In genomic region chr14:51240899-51241298, GRCm38 (mm10) we compare ENCODE assay signal across 9 mouse cellular contexts. TPM values are rescaled to one million over a fixed set of nuclear protein-coding genes. Genes with fewer than 3 reads are reported as not detected.
A peak's percentile ranks its signal among the peaks of the same experiment; 100 is the strongest.
DNase-seq lines count a peak whose midpoint lies in the region; ATAC-seq and TF ChIP-seq lines count a peak whose summit lies in the region.
"Had no signal": no experiment of that assay in that cellular context is flagged by ENCODE, and none has a peak within 500 bp of the region (broad histone marks: within the 10 kb centered on the region; RNA-seq: fewer than 3 reads in every experiment).

No protein-coding gene starts in this region.

- ATAC-seq in forebrain, postnatal 0 days: no peak
- no peak for ATAC-seq in forebrain, embryonic 12.5 days (ENCODE audit: low FRiP score)

- no peak for TF ChIP-seq POLR2A in embryonic fibroblast, embryonic 13.5 days (IDR thresholded peaks at IDR 0.05; ENCODE audit: low read depth, low read length)

- no peak overlapping the region for H3K4me3 ChIP-seq in forebrain, postnatal 0 days (ENCODE audit: low read depth, low read length)
- no peak overlapping the region for H3K4me3 ChIP-seq in forebrain, embryonic 12.5 days (replicated peaks)
- no peak overlapping the region for H3K4me3 ChIP-seq in embryonic fibroblast, embryonic 13.5 days (ENCODE audit: insufficient read depth, low read length)
- H3K4me3 ChIP-seq: liver, embryonic 13.5 days had no signal

- no peak overlapping the region for H3K9ac ChIP-seq in forebrain, postnatal 0 days
- no peak overlapping the region for H3K9ac ChIP-seq in forebrain, embryonic 12.5 days
- H3K9ac ChIP-seq: liver, embryonic 13.5 days had no signal

- H3K36me3 ChIP-seq in forebrain, postnatal 0 days (ENCODE audit: insufficient read depth): no peaks in the 10 kb centered on the region
- H3K36me3 ChIP-seq in forebrain, embryonic 12.5 days (replicated peaks): no peaks in the 10 kb centered on the region
- H3K36me3 ChIP-seq: liver, embryonic 13.5 days had no signal

- peak; percentile 63 for TF ChIP-seq CTCF in forebrain, postnatal 0 days (IDR thresholded peaks at IDR 0.05; ENCODE audit: low read depth)
- TF ChIP-seq CTCF in embryonic fibroblast, embryonic 13.5 days (IDR thresholded peaks at IDR 0.05; ENCODE audit: borderline replicate concordance, insufficient read depth, low read length): peak; percentile 36; the same call in 1 of the 2 replicates

- peak; percentile 4 for DNase-seq in forebrain, postnatal 0 days
- DNase-seq in urinary bladder, postnatal 36 days (ENCODE audit: low spot score in 2 of 2): peak; percentile 29 to 35
- no peak for DNase-seq in urinary bladder, adult 2 months (ENCODE audit: low spot score)
- peak; percentile 2 for DNase-seq in large intestine, adult 2 months (ENCODE audit: low read depth, low spot score)
- peak; percentile 77 for DNase-seq in lung, postnatal 36 days
- DNase-seq in T-cell, adult 2 months (ENCODE audit: low spot score): no peak
- DNase-seq: liver, embryonic 13.5 days had no signal

- H3K9me3 ChIP-seq in forebrain, postnatal 0 days (ENCODE audit: low read length): no peaks in the 10 kb centered on the region
- H3K9me3 ChIP-seq in forebrain, embryonic 12.5 days: no peaks in the 10 kb centered on the region
- H3K9me3 ChIP-seq: liver, embryonic 13.5 days had no signal

- H3K27me3 ChIP-seq in forebrain, postnatal 0 days (ENCODE audit: insufficient read depth, low read length): no peaks in the 10 kb centered on the region
- H3K27me3 ChIP-seq in forebrain, embryonic 12.5 days: no peaks in the 10 kb centered on the region
- H3K27me3 ChIP-seq: liver, embryonic 13.5 days had no signal

- no peak overlapping the region for H3K4me2 ChIP-seq in forebrain, postnatal 0 days (ENCODE audit: low read depth)
- no peak overlapping the region for H3K4me2 ChIP-seq in forebrain, embryonic 12.5 days
- H3K4me2 ChIP-seq: liver, embryonic 13.5 days had no signal

- H3K27ac ChIP-seq in forebrain, postnatal 0 days (ENCODE audit: low read depth, low read length): no peak overlapping the region
- H3K27ac ChIP-seq in forebrain, embryonic 12.5 days: no peak overlapping the region
- H3K27ac ChIP-seq in embryonic fibroblast, embryonic 13.5 days (ENCODE audit: insufficient read depth, low read length): no peak overlapping the region
- H3K27ac ChIP-seq: liver, embryonic 13.5 days had no signal

- H3K4me1 ChIP-seq in forebrain, postnatal 0 days (ENCODE audit: insufficient read depth): no peaks in the 10 kb centered on the region
- H3K4me1 ChIP-seq in forebrain, embryonic 12.5 days: no peaks in the 10 kb centered on the region
- H3K4me1 ChIP-seq in embryonic fibroblast, embryonic 13.5 days (ENCODE audit: control insufficient read depth, insufficient read depth, low read length): no peaks in the 10 kb centered on the region
- H3K4me1 ChIP-seq: liver, embryonic 13.5 days had no signal

RNA-seq across cellular contexts. Expression of gene Rnase2a, which starts 15.0 kb away (rescaled TPM):
- total RNA-seq in forebrain, postnatal 0 days (2014; rRNA removed): not detected in 2 replicates
- not detected in 2 replicates for polyA plus RNA-seq in forebrain, postnatal 0 days (2015; fragmentation: Nextera tagmentation; extraction: Ambion mirVana)
- not detected in 2 replicates for polyA plus RNA-seq in forebrain, embryonic 12.5 days (2016; fragmentation: Nextera tagmentation; extraction: Ambion mirVana)
- 0.12 TPM in 1 of 2 replicates, not detected in the other for polyA plus RNA-seq in urinary bladder, adult 2 months (2012; rRNA removed)
- not detected in 2 replicates for polyA plus RNA-seq in embryonic fibroblast, embryonic 13.5 days (2011; ENCODE audit: insufficient read length, low read depth, missing spikeins)
- polyA plus RNA-seq in large intestine, adult 2 months (2012; rRNA removed): not detected in 2 replicates
- polyA plus RNA-seq: liver, embryonic 13.5 days had no signal

RNA-seq across cellular contexts. Expression of gene Ear14, which starts 37.7 kb away (rescaled TPM):
- not detected in 2 replicates for total RNA-seq in forebrain, postnatal 0 days (2014; rRNA removed)
- polyA plus RNA-seq in forebrain, postnatal 0 days (2015; fragmentation: Nextera tagmentation; extraction: Ambion mirVana): not detected in 2 replicates
- not detected in 2 replicates for polyA plus RNA-seq in forebrain, embryonic 12.5 days (2016; fragmentation: Nextera tagmentation; extraction: Ambion mirVana)
- polyA plus RNA-seq in urinary bladder, adult 2 months (2012; rRNA removed): not detected in 2 replicates
- polyA plus RNA-seq in embryonic fibroblast, embryonic 13.5 days (2011; ENCODE audit: insufficient read length, low read depth, missing spikeins): not detected in 2 replicates
- not detected in 2 replicates for polyA plus RNA-seq in large intestine, adult 2 months (2012; rRNA removed)
- polyA plus RNA-seq: liver, embryonic 13.5 days had no signal

RNA-seq across cellular contexts. Expression of gene Ang2, which starts 42.0 kb away (rescaled TPM):
- not detected in 2 replicates for total RNA-seq in forebrain, postnatal 0 days (2014; rRNA removed)
- polyA plus RNA-seq in forebrain, postnatal 0 days (2015; fragmentation: Nextera tagmentation; extraction: Ambion mirVana): not detected in 2 replicates
- not detected in 2 replicates for polyA plus RNA-seq in forebrain, embryonic 12.5 days (2016; fragmentation: Nextera tagmentation; extraction: Ambion mirVana)
- not detected in 2 replicates for polyA plus RNA-seq in urinary bladder, adult 2 months (2012; rRNA removed)
- polyA plus RNA-seq in embryonic fibroblast, embryonic 13.5 days (2011; ENCODE audit: insufficient read length, low read depth, missing spikeins): not detected in 2 replicates
- not detected in 2 replicates for polyA plus RNA-seq in large intestine, adult 2 months (2012; rRNA removed)
- polyA plus RNA-seq: liver, embryonic 13.5 days had no signal

Comparison
In these comparisons a context has a peak if more than half of its experiments do, and no peak if none do; other contexts are left out.
1. DNase-seq: peak in forebrain, postnatal 0 days (single experiment), urinary bladder, postnatal 36 days (2 of 2), large intestine, adult 2 months (single experiment) and lung, postnatal 36 days (single experiment); none in urinary bladder, adult 2 months (single experiment) and T-cell, adult 2 months (single experiment).